Mouse (Mus musculus): ENCODE measurements at regions not wholly inside any gene's neighbourhood (a gene's known extent, or its start where the extent isn't known, plus 50 kb on each side); places are given as distances from the start of the nearest gene placed in this dataset.

GRCm38 (mm10) chr10:101393416-101393815 is 287.9 kb upstream of the Mgat4c start:
- Histone ChIP-seq H3K9me3 (replicated peaks; ENCODE audit: insufficient read depth, low read length) (no peaks in the 10 kb centered on the region), H3K9ac (ENCODE audit: control insufficient read depth, low read depth, low read length, poor library complexity, severe bottlenecking) (no peak overlapping the region), H3K27ac (ENCODE audit: control insufficient read depth, low read depth, low read length) (no peak overlapping the region), H3K27me3 (ENCODE audit: control insufficient read depth in 1 of 2, insufficient read depth in 2 of 2, low read length in 2 of 2) (no peaks in the 10 kb centered on the region), H3K79me2 (ENCODE audit: control insufficient read depth, insufficient read depth, low read length, poor library complexity) (no peaks in the 10 kb centered on the region), H3K4me1 (ENCODE audit: control insufficient read depth in 1 of 2, insufficient read depth in 2 of 2, low read length in 2 of 2) (no peaks in the 10 kb centered on the region), H3K36me3 (ENCODE audit: control insufficient read depth in 1 of 2, insufficient read depth in 2 of 2, low read length in 2 of 2) (no peaks in the 10 kb centered on the region), H3K4me3 (ENCODE audit: control insufficient read depth in 1 of 2, insufficient read depth in 1 of 2, low read depth in 2 of 2, low read length in 2 of 2) (no peak overlapping the region)
- TF ChIP-seq BHLHE40 (IDR thresholded peaks at IDR 0.05; ENCODE audit: borderline replicate concordance, low read depth, low read length) (no peak), JUND (IDR thresholded peaks at IDR 0.05; ENCODE audit: low read depth, low read length) (no peak), MEF2A (IDR thresholded peaks at IDR 0.05; ENCODE audit: extremely low read depth, insufficient replicate concordance, low read depth, low read length, poor library complexity, severe bottlenecking) (no peak), RCOR1 (IDR thresholded peaks at IDR 0.05; ENCODE audit: low read depth, low read length) (no peak), NELFE (IDR thresholded peaks at IDR 0.05; ENCODE audit: low read depth, low read length) (no peak), CHD1 (IDR thresholded peaks at IDR 0.05; ENCODE audit: low read depth, low read length) (no peak), TCF12 (IDR thresholded peaks at IDR 0.05; ENCODE audit: low read depth, low read length) (no peak), TBP (IDR thresholded peaks at IDR 0.05; ENCODE audit: low read depth, low read length) (no peak), GABPA (IDR thresholded peaks at IDR 0.05; ENCODE audit: low read depth, low read length) (no peak), CHD2 (IDR thresholded peaks at IDR 0.05; ENCODE audit: low read length) (no peak), ETS1 (IDR thresholded peaks at IDR 0.05; ENCODE audit: low read depth, low read length) (no peak), E2F4 (IDR thresholded peaks at IDR 0.05; ENCODE audit: borderline replicate concordance, low read depth, low read length) (no peak), USF2 (IDR thresholded peaks at IDR 0.05; ENCODE audit: borderline replicate concordance in 1 of 2, insufficient read depth in 1 of 2, low read depth in 1 of 2, low read length in 2 of 2) (no peak), ZNF384 (IDR thresholded peaks at IDR 0.05; ENCODE audit: low read depth, low read length) (no peak), GATA1 (IDR thresholded peaks at IDR 0.05; ENCODE audit: low read depth, low read length) (no peak), NRF1 (IDR thresholded peaks at IDR 0.05; ENCODE audit: insufficient read depth, low read depth, low read length, poor library complexity, severe bottlenecking) (no peak), POLR2AphosphoS5 (IDR thresholded peaks at IDR 0.05; ENCODE audit: borderline replicate concordance, low read depth, low read length) (no peak), MAZ (IDR thresholded peaks at IDR 0.05; ENCODE audit: low read depth, low read length) (no peak), MXI1 (IDR thresholded peaks at IDR 0.05; ENCODE audit: low read depth, low read length) (no peak)
- DNase-seq (ENCODE audit: low read depth, low spot score): no peak

GRCm38 (mm10) chr10:101399206-101399605 is 282.1 kb upstream of the Mgat4c start:
- Histone ChIP-seq H3K79me2 (ENCODE audit: control insufficient read depth, insufficient read depth, low read length, poor library complexity) (no peaks in the 10 kb centered on the region), H3K9me3 (replicated peaks; ENCODE audit: insufficient read depth, low read length) (no peaks in the 10 kb centered on the region), H3K36me3 (ENCODE audit: control insufficient read depth in 1 of 2, insufficient read depth in 2 of 2, low read length in 2 of 2) (no peaks in the 10 kb centered on the region), H3K9ac (ENCODE audit: control insufficient read depth, low read depth, low read length, poor library complexity, severe bottlenecking) (no peak overlapping the region), H3K27ac (ENCODE audit: control insufficient read depth, low read depth, low read length) (no peak overlapping the region), H3K4me3 (ENCODE audit: control insufficient read depth in 1 of 2, insufficient read depth in 1 of 2, low read depth in 2 of 2, low read length in 2 of 2) (no peak overlapping the region), H3K4me1 (ENCODE audit: control insufficient read depth in 1 of 2, insufficient read depth in 2 of 2, low read length in 2 of 2) (no peaks in the 10 kb centered on the region), H3K27me3 (ENCODE audit: control insufficient read depth in 1 of 2, insufficient read depth in 2 of 2, low read length in 2 of 2) (no peaks in the 10 kb centered on the region)
- no peak for DNase-seq (ENCODE audit: low read depth, low spot score)
- TF ChIP-seq TCF12 (IDR thresholded peaks at IDR 0.05; ENCODE audit: low read depth, low read length) (no peak), SIN3A (IDR thresholded peaks at IDR 0.05; ENCODE audit: low read length) (no peak), ZNF384 (IDR thresholded peaks at IDR 0.05; ENCODE audit: low read depth, low read length) (no peak), CTCF (IDR thresholded peaks at IDR 0.05 in 2 of 3, conservative IDR thresholded peaks at IDR 0.05 in 1 of 3; ENCODE audit: control insufficient read depth in 1 of 3, insufficient read depth in 1 of 3, low read depth in 2 of 3, low read length in 3 of 3, poor library complexity in 1 of 3, severe bottlenecking in 1 of 3) (no peak), TAL1 (IDR thresholded peaks at IDR 0.05; ENCODE audit: low read length) (no peak), GABPA (IDR thresholded peaks at IDR 0.05; ENCODE audit: low read depth, low read length) (no peak), BHLHE40 (IDR thresholded peaks at IDR 0.05; ENCODE audit: borderline replicate concordance, low read depth, low read length) (no peak), MXI1 (IDR thresholded peaks at IDR 0.05; ENCODE audit: low read depth, low read length) (no peak), ELF1 (IDR thresholded peaks at IDR 0.05; ENCODE audit: low read depth, low read length) (no peak), ETS1 (IDR thresholded peaks at IDR 0.05; ENCODE audit: low read depth, low read length) (no peak), SMC3 (IDR thresholded peaks at IDR 0.05; ENCODE audit: low read depth, low read length) (no peak), RCOR1 (IDR thresholded peaks at IDR 0.05; ENCODE audit: low read depth, low read length) (no peak)

Data from MEL (cell line).